Mouse (Mus musculus) CD8-positive naive resting alpha-beta T cell, adult 2 months (primary cell): ENCODE data around the gene Engase.

Source experiments
- DNase-seq, 2 experiments: peaks; one replicate each; pipeline ENCODE4 v3.0.0; 2022; ENCODE audit warnings: low read depth in 2 of 2, low spot score in 2 of 2

Gene Engase

DNA sequence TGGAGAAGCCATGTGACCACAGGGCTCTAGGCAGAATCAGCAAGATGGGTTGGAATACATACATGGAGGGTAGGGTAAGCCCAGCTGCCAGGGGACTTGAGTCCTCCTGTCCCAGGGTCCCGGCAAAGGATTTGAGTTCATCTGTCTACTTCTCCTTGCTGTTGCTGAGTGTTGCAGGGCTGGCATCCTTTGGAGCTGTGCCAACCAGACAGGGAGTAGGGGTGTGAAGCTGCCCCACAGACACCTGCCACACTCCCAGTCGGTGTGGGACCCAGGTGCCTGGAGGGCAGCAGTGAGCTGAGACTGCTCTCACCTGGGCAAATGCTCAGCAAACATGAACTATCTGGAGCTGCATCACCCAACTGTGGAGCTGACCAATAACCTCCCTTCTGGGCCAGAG is 44.3 kb downstream of the Engase start:
- DNase-seq, result no peak

DNA sequence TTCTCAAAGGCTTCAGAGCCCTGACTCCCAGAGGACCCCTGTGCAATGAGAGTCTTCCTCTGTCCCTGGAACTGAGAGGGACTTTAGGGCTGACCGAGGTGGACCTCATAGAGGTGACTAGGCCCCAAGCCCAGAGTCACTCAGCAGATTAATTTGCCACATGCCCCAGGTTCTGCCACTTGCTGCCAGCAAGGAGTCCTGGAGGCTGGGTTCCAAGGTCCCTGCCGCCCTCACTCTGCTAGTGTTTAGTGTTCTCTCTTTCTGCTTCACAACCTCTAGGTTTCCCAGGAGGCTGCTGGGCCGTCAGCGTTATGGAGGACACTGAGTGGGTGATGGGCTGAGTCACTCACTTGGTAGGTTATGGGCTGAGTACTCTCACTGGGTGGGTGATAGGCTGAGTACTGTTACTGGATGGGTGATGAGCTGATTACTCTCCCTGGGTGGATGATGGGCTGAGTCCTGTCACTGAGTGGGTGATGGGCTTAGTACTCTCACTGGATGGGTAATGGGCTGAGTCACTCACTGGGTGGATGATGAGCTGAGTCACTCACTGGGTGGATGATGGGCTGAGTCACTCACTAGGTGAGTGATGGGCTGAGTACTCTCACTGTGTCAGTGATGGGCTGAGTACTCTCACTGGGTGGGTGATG is 47.0 kb downstream of the Engase start:
- DNase-seq, result no peak

DNA sequence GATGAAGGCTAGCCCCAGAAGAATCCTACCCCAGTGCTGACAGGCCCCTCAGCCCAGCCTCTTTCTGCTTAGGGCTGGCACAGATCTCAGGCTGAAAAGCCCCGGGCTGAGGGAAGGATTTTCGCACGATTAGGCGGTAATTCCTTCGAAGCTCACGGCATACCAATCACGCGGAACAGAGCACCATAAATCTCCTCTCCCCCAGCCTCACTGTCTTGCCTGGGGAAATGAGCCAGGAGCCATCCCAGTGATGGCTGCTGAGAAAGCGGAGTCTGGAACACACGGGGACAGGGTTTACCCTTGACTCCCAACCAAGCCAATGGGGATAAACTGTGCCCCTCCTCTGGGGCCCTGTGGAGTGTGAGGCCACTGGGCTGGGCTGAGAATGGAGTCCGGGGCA is 48.4 kb downstream of the Engase start:
- DNase-seq, result no peak

- DNase-seq, result no peak
Observed at GRCm38 (mm10) chr11:118528761-118529160, 52.1 kb downstream of the Engase start.

GRCm38 (mm10) chr11:118530313-118530712 is 53.7 kb downstream of the Engase start:
- DNase-seq, result no peak

GRCm38 (mm10) chr11:118534382-118535092 is 57.9 kb downstream of the Engase start:
- DNase-seq, result no peak

GRCm38 (mm10) chr11:118538008-118538407 is 61.4 kb downstream of the Engase start:
- no peak for DNase-seq
